Mouse (Mus musculus): ENCODE data around the gene Atp5g1. TPM values are rescaled to one million over a fixed set of nuclear protein-coding genes. Genes with fewer than 3 reads are reported as not detected.
"Not testable (repeated sequence)": the region's sequence is repeated elsewhere in the genome, so short reads cannot be mapped to it uniquely, and the experiment has no call there.

Gene Atp5g1
- 513 and 576 TPM in 2 replicates for polyA plus RNA-seq (2015; fragmentation: Nextera tagmentation; extraction: Ambion mirVana)

DNA sequence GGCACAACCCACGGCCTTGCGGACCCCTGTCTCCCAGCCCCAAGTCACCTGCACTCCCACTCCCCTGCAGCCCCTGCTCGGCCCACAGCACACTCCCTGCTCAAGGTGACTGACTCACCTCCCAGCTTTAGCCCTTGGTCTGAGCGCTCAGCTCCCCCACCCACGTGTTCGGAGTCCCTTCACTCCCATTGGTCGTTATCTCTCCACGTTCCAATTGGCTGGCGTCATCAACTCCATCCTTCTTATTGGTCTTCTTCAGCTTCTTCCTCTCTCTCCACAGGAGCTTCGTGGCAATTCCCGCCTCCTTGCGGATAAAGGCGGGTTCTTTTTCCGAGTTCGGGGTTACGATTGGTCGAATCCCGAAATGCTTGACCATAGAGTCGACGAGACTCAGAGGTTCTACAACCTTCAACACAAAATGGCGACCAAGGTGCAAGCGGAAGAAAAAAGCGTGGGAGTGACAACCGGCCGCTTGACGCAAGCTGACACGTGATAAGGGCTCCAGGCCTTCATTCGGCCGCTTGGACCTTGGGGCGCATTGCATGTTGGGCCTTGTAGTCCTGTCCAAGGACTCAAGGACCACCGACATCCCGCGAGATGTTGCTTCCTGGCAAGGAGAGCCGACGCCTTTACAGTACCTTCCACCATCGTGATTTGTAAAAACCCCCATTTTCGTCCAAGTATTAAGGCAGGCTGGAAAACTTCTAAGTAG is at the start of gene Atp5g1:
Gene Atp5g1, minus strand, starts transcription at position 162 of the 712 bp plus-strand sequence.
- ATAC-seq (ENCODE audit: insufficient number of reproducible peaks, insufficient read depth, low FRiP score, low TSS enrichment, low read depth), result peak; percentile 96
- Histone ChIP-seq H3K9ac (peak within 1 kb of the TSS; percentile 88), H3K27me3 (no peaks in the 10 kb centered on the region), H3K4me3 (peak within 1 kb of the TSS; percentile 83), H3K4me1 (peaks cover 14% of the 10 kb centered on the region), H3K27ac (peak within 1 kb of the TSS; percentile 76), H3K9me3 (no peaks in the 10 kb centered on the region), H3K36me3 (peaks cover 23% of the 10 kb centered on the region), H3K4me2 (peak within 1 kb of the TSS; percentile 90)
- under 1% methylated on average over 37 of the region's 37 CpGs for WGBS

DNA sequence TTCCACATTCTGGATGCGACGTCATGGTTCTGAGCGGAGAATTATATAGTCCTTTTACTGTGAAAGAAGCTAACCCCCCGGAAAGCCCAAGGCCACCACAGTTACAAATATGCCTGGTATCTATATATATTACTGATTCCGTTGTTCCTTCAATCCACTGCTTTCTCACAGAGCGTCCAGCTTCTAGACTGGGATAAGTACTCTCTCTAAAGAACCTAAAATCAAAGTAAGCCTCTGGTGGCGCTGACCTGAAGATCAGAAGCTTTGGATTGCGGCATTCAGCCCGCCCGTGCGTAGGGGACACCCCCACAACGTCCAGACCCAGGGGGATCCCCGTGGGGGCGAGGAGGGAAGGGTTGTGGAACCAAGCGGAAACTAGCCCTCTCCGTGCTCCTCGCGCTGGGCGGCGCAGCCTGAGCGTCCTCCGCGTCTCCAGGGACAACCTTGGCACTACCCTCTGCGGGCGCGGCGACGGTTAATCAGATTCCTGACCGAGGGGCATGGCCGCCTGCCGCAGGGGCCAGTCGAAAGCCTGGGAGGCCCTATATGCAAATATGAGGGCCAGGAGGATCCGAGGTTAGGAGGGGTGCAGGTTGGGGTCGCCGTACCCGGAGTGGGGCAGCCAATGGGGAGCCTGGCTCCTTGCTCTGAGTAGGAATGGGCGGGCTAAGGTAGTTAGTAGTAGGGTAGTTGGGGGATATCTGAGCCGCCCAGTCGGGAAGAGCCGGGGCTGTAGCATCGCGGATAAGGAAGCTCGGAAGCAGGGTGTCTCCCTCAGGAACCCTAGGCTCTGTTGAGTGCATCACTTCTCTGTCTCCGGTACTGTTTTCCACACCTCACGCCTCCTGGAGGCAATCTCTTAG is 48.8 kb upstream of the Atp5g1 start:
- H3K27me3 ChIP-seq, result peaks cover 61% of the 10 kb centered on the region
- peak overlapping the region; percentile 58 for H3K9ac ChIP-seq
- WGBS, result 2% methylated on average over 45 of the region's 45 CpGs
- no peaks in the 10 kb centered on the region for H3K36me3 ChIP-seq
- peak overlapping the region; percentile 47 for H3K4me3 ChIP-seq
- H3K4me1 ChIP-seq, result peaks cover 9% of the 10 kb centered on the region
- H3K27ac ChIP-seq, result no peak overlapping the region
- peak overlapping the region; percentile 83 for H3K4me2 ChIP-seq
- ATAC-seq (ENCODE audit: insufficient number of reproducible peaks, insufficient read depth, low FRiP score, low TSS enrichment, low read depth), result no peak
- H3K9me3 ChIP-seq, result no peaks in the 10 kb centered on the region

DNA sequence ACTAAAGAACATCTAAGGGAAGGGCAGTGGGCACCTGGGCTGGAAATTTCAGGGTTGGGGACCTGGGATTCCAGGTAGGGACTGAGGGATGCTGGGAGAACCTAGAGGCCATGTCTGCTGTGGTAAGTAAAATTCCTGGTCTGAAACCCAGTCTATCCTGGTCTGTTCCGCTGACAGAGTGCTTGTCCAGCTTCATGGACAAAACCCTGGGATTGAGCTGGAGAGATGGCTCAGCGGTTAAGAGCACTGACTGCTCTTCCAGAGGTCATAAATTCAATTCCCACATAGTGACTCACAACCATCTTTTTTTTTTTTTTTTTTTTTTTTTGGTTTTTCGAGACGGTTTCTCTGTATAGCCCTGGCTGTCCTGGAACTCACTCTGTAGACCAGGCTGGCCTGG is 47.3 kb upstream of the Atp5g1 start:
- not testable (repeated sequence) for H3K4me2 ChIP-seq; H3K4me1 ChIP-seq; H3K9me3 ChIP-seq; H3K27ac ChIP-seq; H3K9ac ChIP-seq; ATAC-seq (ENCODE audit: insufficient number of reproducible peaks, insufficient read depth, low FRiP score, low TSS enrichment, low read depth); H3K36me3 ChIP-seq; H3K4me3 ChIP-seq
- 73% methylated on average over 4 of the region's 4 CpGs for WGBS
- H3K27me3 ChIP-seq, result peaks cover 61% of the 10 kb centered on the region

DNA sequence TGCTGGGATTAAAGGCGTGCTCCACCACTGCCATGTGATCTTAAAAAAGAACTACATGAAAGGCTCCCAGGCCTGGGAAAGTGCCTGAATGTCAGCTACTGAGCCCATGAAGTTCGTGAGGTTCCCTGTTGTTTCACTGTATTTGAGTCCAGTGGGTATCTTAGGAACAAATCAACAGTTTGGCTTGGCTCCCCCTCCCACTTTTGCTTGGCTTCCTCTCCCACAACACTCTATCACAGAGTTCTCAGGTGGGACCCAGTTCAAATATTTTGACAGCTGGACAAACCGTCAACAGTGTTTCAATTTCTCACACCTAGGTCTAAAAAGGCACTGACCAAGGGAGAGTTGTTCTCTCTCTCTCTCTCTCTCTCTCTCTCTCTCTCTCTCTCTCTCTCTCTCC is 43.9 kb upstream of the Atp5g1 start:
- no peak for ATAC-seq (ENCODE audit: insufficient number of reproducible peaks, insufficient read depth, low FRiP score, low TSS enrichment, low read depth)
- H3K27ac ChIP-seq, result no peak overlapping the region
- peaks cover 39% of the 10 kb centered on the region for H3K27me3 ChIP-seq
- H3K4me3 ChIP-seq, result no peak overlapping the region
- H3K9me3 ChIP-seq, result no peaks in the 10 kb centered on the region
- WGBS, result 71% methylated on average over 3 of the region's 3 CpGs
- no peak overlapping the region for H3K4me2 ChIP-seq
- no peak overlapping the region for H3K9ac ChIP-seq
- H3K36me3 ChIP-seq, result no peaks in the 10 kb centered on the region
- H3K4me1 ChIP-seq, result peaks cover 5% of the 10 kb centered on the region

DNA sequence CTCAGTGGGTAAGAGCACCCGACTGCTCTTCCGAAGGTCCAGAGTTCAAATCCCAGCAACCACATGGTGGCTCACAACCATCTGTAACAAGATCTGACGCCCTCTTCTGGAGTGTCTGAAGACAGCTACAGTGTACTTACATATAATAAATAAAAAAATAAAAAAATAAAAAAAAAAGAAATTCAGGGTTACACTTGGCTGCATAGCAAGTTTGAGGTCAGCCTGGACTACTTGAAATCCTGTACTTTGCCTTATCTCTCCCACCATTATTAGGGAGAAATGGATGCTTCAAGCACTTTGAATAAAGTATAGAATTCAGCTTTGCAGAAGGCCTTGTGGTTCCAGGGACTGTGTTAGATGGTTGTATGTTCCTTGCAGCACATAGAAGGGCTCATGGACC is 41.5 kb upstream of the Atp5g1 start:
- not testable (repeated sequence) for H3K36me3 ChIP-seq; H3K4me3 ChIP-seq; H3K27ac ChIP-seq; H3K9ac ChIP-seq; ATAC-seq (ENCODE audit: insufficient number of reproducible peaks, insufficient read depth, low FRiP score, low TSS enrichment, low read depth); H3K4me2 ChIP-seq; H3K4me1 ChIP-seq; H3K9me3 ChIP-seq
- 84% methylated on average over 3 of the region's 3 CpGs for WGBS
- H3K27me3 ChIP-seq, result peaks cover 19% of the 10 kb centered on the region

DNA sequence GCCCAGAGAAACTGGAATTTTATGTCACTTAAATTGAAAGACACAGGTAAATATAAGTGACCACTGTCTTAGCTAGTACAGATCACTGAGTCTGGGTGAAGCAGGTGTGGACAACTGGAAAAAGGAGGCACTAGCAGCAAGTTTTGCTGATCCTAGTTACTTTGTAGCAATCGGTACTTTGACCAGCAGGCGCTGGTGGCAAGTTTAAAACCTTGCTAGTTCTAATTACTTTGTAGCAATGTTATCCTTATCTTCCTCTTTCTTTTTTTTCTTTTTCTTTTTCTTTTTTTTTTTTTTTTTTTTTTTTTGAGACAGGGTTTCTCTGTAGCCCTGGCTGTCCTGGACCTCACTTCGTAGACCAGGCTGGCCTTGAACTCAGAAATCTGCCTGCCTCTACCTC is 40.6 kb upstream of the Atp5g1 start:
- H3K9ac ChIP-seq, result no peak overlapping the region
- no peak overlapping the region for H3K27ac ChIP-seq
- H3K4me3 ChIP-seq, result no peak overlapping the region
- no peaks in the 10 kb centered on the region for H3K36me3 ChIP-seq
- H3K4me2 ChIP-seq, result no peak overlapping the region
- 82% methylated on average over 3 of the region's 3 CpGs for WGBS
- no peaks in the 10 kb centered on the region for H3K4me1 ChIP-seq
- no peaks in the 10 kb centered on the region for H3K9me3 ChIP-seq
- ATAC-seq (ENCODE audit: insufficient number of reproducible peaks, insufficient read depth, low FRiP score, low TSS enrichment, low read depth), result no peak
- peaks cover 11% of the 10 kb centered on the region; the same call in 1 of the 2 replicates for H3K27me3 ChIP-seq

DNA sequence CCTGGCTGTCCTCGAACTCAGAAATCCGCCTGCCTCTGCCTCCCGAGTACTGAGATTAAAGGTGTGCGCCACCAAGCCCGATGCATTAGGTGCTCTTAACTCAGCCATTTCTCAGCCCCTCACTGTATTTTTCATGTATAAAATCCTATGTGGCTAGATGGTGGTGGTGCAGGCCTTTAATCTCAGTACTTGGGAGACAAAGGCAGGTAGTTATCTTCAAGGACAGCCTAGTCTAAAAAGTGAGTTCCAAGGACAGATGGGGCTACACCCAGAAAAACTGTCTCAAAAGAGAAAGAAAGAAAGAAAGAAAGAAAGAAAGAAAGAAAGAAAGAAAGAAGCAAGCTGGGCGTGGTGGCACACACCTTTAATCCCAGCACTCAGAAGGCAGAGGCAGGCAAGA is 39.9 kb upstream of the Atp5g1 start:
- Histone ChIP-seq H3K9me3 (no peaks in the 10 kb centered on the region), H3K4me3 (no peak overlapping the region), H3K36me3 (no peaks in the 10 kb centered on the region), H3K4me2 (no peak overlapping the region), H3K9ac (no peak overlapping the region), H3K27ac (no peak overlapping the region), H3K27me3 (peaks cover 5% of the 10 kb centered on the region; the same call in 1 of the 2 replicates), H3K4me1 (no peaks in the 10 kb centered on the region)
- ATAC-seq (ENCODE audit: insufficient number of reproducible peaks, insufficient read depth, low FRiP score, low TSS enrichment, low read depth), result no peak
- WGBS, result 87% methylated on average over 6 of the region's 6 CpGs

DNA sequence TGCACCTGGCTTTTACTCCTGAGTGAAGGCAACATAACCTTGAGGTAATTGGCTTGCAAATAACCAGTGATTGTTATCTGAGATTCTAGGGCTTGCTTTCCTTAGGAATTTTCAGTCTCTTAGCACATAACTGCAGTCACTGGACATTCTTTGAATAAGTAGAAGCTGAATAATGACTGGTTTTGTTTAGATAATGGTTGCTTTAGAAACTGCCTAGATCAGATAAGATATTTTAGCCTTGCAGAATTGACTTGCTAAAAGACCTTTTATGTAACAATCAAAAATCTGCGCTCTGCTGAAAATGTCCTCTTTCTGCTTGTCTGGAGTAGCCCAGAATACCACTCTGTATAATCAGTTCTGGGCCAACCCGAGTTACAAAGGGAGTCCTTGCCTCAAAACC is 38.6 kb upstream of the Atp5g1 start:
- no peaks in the 10 kb centered on the region for H3K9me3 ChIP-seq
- WGBS, result 47% methylated on average over 2 of the region's 2 CpGs
- no peaks in the 10 kb centered on the region for H3K36me3 ChIP-seq
- H3K27ac ChIP-seq, result no peak overlapping the region
- H3K9ac ChIP-seq, result no peak overlapping the region
- H3K4me1 ChIP-seq, result no peaks in the 10 kb centered on the region
- no peak overlapping the region for H3K4me3 ChIP-seq
- no peaks in the 10 kb centered on the region for H3K27me3 ChIP-seq
- ATAC-seq (ENCODE audit: insufficient number of reproducible peaks, insufficient read depth, low FRiP score, low TSS enrichment, low read depth), result no peak
- no peak overlapping the region for H3K4me2 ChIP-seq

DNA sequence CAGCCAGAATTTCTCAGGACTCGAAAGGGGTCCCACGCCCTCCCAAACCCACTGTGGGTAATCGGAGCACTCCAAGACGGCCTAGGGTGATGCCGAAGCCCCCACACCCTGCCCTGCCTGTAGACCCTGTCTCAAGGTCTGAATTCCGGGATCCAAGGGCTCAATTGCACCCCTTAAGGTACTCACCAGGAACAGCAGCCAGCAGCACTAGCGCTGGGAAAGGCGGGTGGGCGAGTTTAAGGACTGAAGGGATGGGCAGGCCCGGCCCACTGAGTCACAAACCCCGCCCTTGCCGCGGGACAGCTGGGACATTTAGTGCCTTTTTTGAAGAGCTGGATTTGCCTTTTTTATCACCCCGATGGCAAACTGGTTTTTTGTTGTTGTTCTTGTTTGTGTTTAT is 36.3 kb upstream of the Atp5g1 start, which contains the start of gene Calcoco2:
Gene Calcoco2, minus strand, starts transcription at position 214 of the 400 bp plus-strand sequence.
- no peaks in the 10 kb centered on the region for H3K27me3 ChIP-seq
- H3K4me1 ChIP-seq, result 0 out of 2 replicates have a peak, but pooled peaks cover 3% of the 10 kb centered on the region
- 37% methylated on average over 14 of the region's 14 CpGs for WGBS
- H3K9ac ChIP-seq, result no peak within 1 kb of the TSS
- no peaks in the 10 kb centered on the region for H3K36me3 ChIP-seq
- no peak within 1 kb of the TSS for H3K4me2 ChIP-seq
- H3K27ac ChIP-seq, result no peak within 1 kb of the TSS
- no peak within 1 kb of the TSS for H3K4me3 ChIP-seq
- no peak for ATAC-seq (ENCODE audit: insufficient number of reproducible peaks, insufficient read depth, low FRiP score, low TSS enrichment, low read depth)
- H3K9me3 ChIP-seq, result no peaks in the 10 kb centered on the region

DNA sequence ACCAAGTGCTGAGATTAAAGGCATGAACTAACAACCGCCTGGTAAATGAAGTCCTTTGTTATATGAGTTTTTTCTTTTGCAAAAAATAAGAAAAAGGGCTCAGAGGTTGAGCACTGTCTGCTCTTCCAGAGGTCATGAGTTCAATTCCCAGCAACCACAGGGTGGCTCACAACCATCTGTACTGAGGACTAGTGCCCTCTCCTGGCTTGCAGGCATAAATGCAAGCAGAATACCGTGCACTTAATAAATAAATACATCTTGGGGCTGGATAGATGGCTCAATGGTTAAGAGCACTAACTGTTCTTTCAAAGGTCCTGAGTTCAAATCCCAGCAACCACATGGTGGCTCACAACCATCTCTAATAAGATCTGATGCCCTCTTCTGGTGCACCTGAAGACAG is 35.5 kb upstream of the Atp5g1 start:
- H3K9ac ChIP-seq; H3K4me1 ChIP-seq; H3K4me2 ChIP-seq; ATAC-seq (ENCODE audit: insufficient number of reproducible peaks, insufficient read depth, low FRiP score, low TSS enrichment, low read depth); H3K4me3 ChIP-seq; H3K27ac ChIP-seq; H3K36me3 ChIP-seq; H3K9me3 ChIP-seq; H3K27me3 ChIP-seq: not testable (repeated sequence)
- 58% methylated on average over 2 of the region's 2 CpGs for WGBS

DNA sequence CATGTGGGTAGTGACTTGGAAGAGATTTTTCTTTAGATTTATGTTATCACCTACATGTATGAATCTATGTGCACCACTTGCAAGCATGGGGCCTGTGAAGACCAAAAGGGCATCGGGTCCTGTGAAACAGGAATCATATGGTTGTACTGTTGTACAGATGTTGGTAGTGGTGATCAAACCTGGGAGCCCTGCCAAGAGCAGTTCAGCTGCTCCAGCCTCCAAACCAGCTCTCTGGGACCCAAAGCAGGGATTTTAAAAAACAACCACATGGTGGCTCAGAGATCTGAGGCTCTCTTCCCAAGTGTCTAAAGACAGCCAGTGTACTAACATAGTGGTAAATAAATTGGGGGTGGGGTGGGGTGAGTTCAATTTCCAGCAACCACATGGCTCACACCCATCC is 32.9 kb upstream of the Atp5g1 start:
- ATAC-seq (ENCODE audit: insufficient number of reproducible peaks, insufficient read depth, low FRiP score, low TSS enrichment, low read depth), result no peak
- H3K4me2 ChIP-seq, result no peak overlapping the region
- no peak overlapping the region for H3K4me3 ChIP-seq
- no peak overlapping the region for H3K27ac ChIP-seq
- H3K9ac ChIP-seq, result no peak overlapping the region
- H3K9me3 ChIP-seq, result no peaks in the 10 kb centered on the region
- H3K36me3 ChIP-seq, result no peaks in the 10 kb centered on the region
- 50% methylated on average over 1 of the region's 1 CpGs for whole genome bisulfite sequencing
- H3K27me3 ChIP-seq, result no peaks in the 10 kb centered on the region
- 0 out of 2 replicates have a peak, but pooled peaks cover 3% of the 10 kb centered on the region for H3K4me1 ChIP-seq

DNA sequence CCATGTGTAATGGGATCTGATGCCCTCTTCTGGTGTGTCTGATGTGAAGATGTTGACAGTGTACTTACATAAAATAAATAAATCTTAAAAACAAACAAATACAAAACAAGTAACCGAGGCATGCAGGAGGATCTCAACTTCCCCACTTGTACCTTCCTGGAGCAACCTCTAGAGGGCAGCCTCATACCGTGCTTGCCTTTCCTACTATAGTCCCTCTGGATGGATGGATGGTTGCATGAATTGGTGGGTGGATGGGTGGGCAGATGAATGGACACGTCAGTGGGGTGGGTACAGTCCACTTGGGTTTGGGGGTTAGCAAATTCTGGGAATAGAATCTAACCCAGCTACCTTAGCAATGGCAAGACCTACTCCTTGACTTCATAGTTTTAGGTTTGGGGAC is 17.9 kb upstream of the Atp5g1 start:
- ATAC-seq (ENCODE audit: insufficient number of reproducible peaks, insufficient read depth, low FRiP score, low TSS enrichment, low read depth), result no peak
- Histone ChIP-seq H3K9ac (no peak overlapping the region), H3K36me3 (no peaks in the 10 kb centered on the region), H3K27me3 (peaks cover 7% of the 10 kb centered on the region; the same call in 1 of the 2 replicates), H3K4me2 (no peak overlapping the region), H3K27ac (no peak overlapping the region), H3K4me3 (no peak overlapping the region), H3K9me3 (no peaks in the 10 kb centered on the region; the same call in 1 of the 2 replicates), H3K4me1 (no peaks in the 10 kb centered on the region)
- WGBS, result 9% methylated on average over 3 of the region's 3 CpGs

All from embryonic facial prominence, embryonic 13.5 days (tissue).